Mouse (Mus musculus): Measurements from ENCODE around the gene Zfp111. TPM values are rescaled to one million over a fixed set of nuclear protein-coding genes. Genes with fewer than 3 reads are reported as not detected.

Zfp111 gene
- total RNA-seq (2021): 10 to 100 TPM; 13.7 to 14.7 TPM

DNA sequence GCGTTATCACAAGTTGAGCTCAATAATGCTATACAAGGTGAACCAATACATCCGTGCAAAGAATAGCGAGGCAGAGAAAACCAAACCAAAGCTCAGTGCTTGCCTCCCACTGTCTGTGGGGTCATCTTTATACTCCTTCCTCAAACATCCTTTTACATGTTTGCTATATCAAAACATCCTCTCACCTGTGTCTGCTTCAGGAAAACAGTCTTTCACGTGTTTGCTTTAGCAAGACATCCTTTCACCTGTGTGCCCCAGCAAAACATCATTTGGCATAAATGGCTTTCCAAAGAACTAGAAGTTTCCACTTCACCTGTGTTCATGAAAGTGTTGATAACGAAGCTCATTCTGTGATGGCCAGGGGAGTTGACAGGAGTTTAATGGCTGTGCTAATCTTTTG is at the start of gene Zfp111:
Gene Zfp111, minus strand, starts transcription at position 101 of the 400 bp plus-strand sequence.
- no peak for DNase-seq

DNA sequence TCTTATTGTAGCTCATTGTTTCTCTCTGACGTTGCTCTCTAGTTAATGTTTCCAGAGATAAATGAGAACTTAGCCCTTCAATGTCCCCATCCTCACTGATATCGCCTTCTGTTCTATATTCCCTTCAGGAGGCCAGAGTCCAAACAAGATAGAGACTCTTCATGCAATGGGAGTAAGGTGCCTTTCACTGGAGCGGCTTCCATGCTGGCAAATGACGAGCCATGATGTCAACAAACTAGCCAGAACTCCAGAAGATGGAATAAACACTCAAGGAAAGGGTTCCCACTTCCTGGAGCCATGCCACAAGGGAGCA is 48.7 kb upstream of the Zfp111 start:
- no peak for DNase-seq

DNA sequence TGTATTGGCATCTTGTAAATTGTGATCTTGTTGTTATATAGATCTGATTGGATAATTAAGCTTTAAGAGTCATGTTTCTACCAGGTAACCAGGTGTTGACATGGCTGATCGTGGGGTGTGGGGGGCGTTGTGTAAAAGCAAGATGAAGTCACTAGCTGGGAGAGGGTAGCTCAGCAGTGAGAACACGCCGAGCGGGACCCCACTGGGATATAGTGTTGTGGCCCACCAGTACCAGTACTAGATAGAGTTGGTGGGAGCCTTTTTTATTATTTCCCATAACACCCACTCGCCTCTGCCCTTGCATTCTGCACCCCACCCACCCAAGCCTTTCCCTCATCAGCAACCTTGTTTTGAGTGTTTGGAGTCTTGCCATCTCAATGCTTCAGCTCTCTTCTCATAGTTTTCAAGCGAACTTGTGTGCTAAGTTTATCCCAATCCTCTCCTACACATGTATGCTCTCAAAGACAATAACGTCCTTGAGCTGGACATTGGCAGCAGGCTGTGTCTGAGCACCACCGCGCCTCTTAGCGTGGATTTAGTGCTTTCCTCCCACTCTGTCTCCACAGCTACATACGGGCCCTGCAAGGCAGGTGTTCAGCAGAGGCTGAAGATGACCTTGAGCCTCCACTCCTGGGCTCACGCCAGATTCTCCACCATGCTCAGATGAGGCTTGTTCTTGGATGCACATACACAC is 48.2 kb upstream of the Zfp111 start:
- no peak for DNase-seq

DNA sequence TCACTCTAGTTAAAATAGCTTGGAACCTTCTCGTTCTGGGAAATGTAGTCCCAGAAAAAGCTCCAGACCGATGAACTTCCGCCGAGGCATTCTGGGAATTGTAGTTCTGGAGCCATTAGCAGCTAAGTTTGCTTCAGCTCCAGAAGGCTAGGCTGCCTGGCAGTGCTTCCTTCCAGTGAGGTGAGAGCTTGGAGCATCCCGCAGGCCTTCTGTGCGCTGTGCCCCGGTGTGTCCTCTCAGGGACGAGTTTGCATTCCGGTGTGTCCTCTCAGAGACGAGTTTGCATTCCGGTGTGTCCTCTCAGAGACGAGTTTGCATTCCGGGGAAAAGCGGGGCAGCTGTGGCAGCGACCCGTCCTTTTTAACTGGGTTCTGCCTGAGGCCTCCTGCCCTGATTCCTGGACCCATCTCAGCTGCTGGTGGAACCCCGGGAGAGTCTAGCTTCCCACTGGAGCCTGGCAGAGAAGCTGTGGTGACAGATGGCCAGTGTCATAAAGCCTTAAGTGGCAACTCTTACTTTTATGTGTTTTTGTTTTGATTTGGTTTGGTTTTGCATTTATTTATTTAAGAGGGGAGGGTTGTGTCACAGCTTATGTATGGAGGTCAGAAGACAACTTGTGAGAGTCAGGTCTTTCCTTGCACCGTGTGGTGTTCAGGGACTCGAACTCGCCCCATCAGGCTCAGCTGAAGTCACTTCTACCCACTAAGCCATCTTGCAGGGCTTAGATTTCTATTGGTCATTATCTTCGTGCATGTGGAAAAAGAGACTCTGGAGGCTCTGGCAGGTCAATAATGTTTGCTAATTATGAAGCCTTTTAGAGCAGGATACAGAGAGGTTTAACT is 43.6 kb upstream of the Zfp111 start, which contains the start of gene Zfp108:
Gene Zfp108, plus strand, starts transcription at position 162 of the 842 bp plus-strand sequence.
- DNase-seq: peak; percentile 85 to 86

DNA sequence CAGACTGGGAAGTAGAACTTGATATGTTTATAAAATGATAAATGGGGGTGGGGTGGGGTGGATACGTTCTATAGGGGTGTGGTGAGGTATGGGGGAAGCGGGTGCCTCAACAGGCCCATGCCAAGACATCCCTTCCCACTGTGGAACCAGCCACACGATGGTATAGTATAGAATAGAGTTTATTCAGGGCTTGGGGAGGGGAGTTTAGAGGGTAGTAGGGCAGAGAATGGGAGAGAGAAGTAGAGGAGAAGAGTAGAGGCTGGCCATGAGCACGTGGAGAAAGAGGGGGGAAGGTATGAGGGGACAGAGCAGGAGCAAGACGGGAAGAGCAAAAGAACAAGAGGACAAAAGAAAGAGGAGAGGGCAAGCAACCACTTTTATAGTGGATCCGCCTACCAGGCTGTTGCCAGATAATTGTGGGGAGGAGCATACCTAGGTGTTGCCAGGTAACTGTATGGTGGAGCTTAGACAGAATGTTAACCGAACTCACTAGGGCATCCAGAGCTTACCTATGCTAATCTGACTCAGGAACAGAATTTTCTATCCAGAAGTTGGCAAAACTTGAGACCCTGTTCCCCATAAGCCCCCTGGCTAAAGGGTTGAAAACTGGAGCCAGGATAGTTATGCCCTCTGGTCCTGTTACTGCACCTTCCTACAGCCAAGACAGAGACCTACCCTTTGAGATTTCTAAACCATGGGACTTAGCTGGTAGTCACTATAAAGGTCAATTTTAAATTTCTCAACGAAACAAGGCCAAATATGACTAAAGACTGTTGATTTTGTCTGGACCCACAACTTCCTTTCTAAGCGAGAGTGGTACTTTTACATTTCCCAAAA is 42.8 kb upstream of the Zfp111 start:
- DNase-seq: no peak

DNA sequence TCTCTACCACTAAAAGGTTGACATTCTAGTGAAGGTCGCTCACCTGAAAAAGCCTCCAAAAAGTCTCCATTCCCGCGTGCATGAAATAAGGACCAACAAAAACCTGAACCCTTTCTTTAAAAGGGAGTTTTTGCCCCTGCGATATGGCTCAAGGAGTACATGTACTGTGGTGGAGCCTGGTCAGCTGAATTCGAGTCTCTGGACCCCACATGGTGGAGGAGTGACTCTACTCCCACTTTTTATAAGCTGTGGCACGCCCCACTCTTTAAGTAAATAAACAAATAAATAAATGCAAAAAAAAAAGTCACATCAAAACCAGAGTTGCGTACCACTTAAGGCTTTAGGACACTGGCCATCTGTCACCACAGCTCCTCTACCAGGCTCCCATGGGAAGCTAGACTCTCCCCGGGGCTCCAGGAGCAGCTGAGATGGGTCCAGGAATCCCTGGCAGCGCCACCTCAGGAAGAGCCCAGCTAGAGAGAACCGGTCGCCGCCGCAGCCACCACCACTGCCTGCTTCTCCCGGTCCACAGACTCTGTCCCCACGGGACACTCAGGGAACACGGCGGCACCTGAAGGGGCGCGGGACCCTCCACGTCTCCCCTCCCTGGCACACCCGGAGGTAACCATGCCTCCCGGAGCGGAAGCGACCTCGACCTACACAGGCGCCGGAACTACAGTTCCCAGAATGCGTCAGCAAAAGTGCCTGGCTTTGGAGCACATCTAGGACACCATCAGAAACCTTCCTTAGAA is 26.0 kb upstream of the Zfp111 start, which contains the start of gene Zfp109:
Gene Zfp109, minus strand, starts transcription at position 521 of the 752 bp plus-strand sequence.
- peak; percentile 71 to 73 for DNase-seq

DNA sequence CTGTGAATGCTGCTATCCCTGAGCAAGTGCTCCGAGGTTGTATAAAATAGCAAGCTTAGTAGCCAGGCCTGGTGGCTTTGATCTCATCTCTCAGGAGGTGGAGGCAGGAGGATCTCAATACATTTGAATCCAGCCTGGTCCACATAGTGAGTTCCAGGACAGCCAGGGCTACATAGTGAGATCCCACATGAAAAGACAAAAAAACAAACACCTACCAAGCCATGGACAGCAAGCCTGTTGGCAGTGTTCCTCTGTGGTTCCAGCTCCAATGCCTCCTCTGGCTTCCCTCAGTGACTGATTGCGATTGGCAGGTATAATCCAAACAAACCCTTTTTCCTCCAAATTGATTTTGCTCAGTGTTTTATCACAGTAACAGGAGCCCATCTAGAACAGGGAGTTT is 947 bp downstream of the Zfp111 start:
- no peak for DNase-seq

DNA sequence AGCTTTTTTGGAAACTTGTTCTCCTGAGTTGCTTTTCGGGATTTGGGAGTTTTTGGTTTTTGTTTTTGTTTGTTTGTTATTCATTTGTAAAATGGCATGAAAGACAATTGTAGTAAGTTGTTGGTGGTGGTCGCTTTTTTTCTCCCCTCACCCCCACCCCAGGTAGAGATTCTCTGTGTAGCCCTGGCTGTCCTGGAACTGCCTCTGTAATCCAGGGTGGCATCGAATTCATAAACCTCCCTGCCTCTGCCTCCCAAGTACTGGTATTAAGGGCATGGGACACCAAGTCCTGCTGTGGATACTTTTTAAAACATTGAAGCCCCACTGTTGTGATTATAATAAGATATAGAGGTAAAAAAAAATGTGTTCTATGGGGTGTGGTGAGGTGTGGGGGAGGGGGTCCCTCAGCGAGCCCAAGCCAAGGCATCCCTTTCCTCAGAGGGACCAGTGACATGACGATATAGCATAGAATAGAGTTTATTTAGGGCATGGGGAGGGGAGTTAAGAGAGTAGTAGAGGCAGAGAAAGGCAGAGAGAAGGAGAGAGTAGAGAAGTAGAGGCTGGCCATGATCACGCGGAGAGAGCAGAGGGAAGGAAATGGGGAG is 2.9 kb downstream of the Zfp111 start:
- no peak for DNase-seq

DNA sequence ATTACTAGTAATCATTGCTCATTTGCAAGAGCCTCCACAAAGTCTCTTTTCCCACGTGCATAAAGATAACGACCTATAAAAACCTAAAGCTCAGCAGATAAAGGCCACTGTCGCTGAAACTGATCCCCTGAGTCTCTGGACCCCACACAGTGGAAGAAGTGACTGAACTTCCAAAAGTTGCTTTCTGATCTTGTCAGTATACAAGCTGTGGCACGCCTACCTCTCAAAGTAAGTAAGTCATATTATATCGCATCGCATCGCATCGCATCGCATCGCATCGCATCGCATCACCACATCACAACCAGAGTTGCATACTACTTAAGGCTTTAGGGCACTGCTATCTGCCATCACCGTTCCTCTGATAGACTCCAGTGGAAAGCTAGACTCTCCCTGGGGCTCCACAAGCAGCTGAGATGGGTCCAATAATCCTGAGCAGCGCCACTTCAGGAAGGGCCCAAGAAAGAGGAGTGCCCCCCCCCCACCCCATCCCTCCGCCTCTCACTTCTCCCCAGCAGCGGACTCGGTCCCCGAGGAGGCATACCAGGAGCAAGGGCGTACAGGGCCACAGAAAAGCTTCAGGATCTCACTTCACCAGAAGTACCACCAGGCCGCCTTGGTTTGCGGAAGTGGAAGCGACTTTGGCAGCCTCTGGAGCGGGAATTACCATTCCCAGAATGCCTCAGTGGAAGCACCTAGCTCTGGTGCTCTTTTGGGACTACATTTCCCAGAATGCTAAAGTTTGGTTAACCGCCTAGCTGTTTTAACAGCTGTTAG is 3.6 kb downstream of the Zfp111 start:
- DNase-seq: peak; percentile 69 to 80

DNA sequence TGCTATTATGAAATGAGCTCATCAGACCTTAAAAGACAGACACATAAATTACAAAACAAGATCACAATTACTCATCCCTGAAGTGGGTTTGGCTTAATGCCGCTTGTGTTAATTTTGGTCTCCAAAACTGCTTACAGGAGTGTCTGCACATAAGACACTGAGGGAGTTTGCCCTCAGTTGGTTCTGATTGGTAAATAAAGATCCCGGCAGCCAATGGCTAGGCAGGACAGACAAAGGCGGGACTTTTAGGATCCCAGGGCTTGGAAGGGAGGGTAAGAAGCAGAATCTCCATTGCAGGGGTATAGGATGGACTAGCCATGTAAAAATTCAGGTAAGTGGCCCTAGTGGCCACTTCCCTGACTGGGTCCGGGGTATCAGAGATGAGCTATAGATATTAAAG is 14.3 kb downstream of the Zfp111 start:
- no peak for DNase-seq

DNA sequence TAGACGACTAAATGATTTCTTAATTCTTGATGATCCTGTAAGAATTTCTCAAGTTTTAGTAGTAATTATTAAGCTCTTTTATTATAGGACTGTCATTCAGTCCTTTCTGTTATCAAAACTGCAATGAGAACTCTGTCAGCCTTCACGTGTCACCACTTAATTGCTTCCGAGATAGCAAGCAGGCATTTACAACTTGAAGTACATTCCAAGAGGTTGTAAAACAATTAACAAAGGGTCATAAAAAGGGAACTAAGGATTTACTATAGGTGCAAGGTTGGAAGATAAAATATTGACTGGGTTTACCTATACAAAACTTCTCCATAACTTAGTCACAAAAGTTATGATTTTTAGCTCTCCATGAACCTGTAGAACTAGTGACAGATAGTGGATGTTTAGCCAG is 18.1 kb downstream of the Zfp111 start:
- DNase-seq: no peak

DNA sequence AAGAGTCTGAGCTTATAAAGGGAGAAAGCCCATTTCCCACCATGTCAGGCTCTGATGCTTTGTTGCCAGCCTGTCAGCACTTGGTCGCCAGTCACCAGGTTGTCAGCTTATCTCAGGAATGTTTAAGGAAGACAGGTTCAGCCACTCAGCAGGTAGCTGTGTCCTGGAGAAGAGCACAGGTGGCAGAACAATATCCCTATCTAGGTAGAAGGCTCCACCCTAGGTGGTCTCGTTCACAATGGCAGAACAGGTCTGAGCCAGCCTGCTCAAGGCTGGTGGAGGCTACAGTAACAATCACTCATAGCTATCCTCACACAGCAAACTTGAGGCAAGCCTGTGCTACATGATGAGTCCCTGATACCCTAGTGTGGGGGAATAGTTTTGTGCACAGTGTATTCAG is 19.9 kb downstream of the Zfp111 start:
- no peak for DNase-seq

DNA sequence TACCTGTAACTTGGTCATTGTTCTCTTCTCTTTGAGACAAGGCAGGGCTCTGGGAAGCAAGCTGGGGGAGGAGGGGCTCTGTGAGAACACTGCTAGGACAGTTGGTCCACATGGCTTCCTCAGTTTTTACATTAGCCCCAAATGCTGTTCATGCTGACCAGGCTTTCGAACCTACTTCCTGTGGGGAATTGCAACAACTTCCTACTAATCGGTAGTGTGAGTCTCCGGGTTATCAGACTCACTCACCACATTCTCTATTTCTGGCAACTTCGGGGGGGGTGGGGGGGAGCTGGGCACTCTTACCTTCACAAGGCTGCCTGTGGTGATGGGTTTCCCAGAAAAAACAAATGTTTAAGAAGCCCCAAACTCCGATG is 21.7 kb downstream of the Zfp111 start:
- no peak for DNase-seq

DNA sequence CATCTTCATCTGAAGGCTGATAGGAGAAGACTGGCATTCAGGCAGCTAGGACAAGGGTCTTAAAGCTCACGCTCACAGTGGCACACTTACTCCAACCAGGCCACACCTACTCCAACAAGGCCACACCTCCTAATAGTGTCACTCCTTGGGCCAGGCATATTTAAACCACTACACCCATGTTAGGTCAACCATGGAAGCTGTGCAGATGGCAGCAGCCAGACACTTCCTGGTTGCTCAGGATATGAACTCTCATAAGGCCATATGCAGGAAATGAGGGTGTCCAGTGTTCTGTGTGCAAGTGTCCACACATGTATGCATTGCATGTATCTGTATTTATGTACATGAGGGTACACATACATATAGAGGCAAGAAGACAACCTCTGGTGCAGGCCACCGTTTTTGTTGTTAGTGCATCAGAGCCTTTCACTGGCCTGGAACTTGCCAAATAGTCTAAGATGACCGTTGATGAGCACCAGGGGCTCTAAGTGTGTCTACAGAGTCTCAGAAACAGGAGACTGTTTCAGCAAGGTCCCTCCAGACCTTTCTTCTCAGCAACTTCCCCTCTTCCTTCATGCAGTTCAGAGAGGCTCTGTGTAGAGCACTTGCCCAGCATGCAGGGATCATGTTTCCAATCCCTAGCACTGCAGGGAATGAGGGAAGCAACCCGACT is 22.2 kb downstream of the Zfp111 start:
- DNase-seq: no peak

DNA sequence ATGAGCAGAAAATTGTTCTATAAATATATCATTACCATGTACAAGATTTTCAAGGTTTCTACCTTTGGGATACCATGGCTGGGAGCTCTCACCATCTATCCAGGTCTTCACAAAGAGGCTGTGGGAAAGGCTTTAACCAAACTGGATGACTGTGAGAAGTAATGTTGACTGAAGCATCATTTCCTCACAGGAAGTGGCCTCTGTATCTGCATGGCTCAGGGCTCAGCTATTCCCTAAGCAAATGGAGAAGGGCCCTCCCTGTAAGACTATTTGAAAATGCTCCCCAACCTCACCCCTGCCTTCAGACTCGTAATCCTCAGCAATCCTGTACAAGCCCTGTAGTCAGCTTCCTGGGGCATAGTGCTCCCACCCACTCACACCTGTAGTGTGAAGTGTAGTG is 23.6 kb downstream of the Zfp111 start:
- no peak for DNase-seq

DNA sequence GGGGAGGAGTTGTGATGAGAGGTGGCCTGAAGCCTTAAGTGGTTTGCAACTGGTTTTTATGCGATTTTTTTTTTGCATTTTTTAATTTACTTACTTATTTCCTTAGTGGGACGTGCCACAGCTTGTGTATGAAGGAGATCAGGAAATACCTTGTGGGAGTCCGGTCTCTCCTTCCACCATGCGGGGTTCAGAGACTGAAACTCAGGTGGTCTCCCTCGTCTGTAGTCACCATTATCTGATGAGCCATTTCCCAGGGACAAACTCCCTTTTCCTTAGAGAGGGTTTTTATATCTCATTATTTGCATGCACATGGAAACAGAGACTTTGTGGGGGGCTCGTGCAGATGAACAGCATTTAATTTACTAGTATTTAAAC is 35.9 kb downstream of the Zfp111 start:
- DNase-seq: no peak

DNA sequence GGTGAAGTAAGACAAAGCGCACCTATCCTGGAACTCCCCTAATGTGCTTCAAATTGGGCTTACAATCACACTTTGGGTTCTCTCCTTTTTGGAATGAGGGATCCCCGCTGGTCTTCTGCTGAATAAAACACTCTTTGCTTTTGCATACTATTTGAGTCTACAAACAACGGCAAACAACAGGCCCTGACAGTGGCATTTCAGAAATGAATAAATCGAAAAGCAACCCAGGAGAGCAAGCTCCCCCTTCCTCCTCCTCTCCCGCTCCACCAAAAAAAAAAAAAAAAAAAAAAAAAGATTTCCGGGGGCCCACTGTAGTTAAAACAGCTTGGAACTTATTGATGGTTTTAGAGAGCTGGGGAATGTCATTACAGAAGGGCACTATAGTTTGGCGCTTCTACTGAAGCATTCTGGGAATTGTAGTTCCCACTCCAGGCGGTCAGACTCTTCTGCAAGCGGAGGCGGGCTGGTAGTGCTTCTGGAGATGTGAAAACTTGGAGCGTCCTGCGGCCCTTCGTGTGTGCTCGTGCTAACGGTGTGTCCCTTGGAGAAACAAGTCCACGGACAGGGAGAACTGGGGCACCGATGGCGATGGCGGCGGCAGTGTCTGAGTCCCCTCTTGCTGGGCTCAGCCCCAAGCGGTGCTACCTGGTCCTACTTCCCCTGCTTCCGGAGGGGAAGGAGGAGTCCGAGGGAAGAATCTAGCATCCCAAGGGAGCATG is 36.5 kb downstream of the Zfp111 start, which contains the start of gene Zfp114:
Gene Zfp114, plus strand, starts transcription at position 443 of the 719 bp plus-strand sequence.
- DNase-seq: peak; percentile 78 to 81

DNA sequence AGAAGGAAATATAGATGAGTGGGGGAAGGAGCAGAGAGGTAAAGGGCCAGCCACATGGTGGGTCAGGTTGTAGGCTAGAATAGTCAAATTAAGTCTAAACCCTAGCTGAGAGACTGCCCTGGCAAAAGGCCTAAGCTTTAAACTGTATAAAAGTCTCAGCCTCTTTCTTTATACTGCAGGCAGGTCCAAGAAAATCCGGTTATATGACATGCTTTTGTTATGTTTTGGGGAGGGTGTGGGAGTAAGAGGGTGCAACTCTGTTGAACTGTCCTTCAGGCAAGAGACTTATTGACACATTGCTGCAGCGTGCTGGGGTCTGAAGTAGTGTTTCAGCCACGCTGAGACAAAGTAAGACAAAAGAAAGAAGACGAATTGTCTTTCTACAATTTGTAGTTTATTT is 39.1 kb downstream of the Zfp111 start:
- DNase-seq: no peak

DNA sequence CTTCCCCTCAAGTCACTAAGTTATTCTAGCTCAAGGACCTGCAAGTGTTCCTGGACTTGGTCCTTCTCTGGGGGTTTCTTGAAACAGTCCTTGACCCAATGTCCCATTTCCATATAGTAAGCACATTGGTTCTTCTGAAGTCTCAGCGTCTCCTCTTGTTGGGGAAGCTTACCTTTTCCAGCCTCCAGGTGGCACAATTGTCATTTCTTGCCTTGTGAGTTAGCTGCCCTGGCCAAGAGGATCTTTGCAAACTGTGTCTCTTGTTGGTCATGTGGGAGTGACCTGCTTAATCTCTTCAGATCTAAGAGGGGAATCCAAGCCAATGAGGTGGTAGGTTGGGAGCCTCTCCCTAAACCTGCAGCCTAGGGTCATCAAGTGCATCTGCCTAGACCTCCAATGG is 58.0 kb downstream of the Zfp111 start:
- DNase-seq: no peak

Measured in layer of hippocampus, postnatal 36 days (tissue).